Mouse (Mus musculus): Measurements from ENCODE around the gene Mink1. TPM values are rescaled to one million over a fixed set of nuclear protein-coding genes. Genes with fewer than 3 reads are reported as not detected.

Mink1 gene
- polyA plus RNA-seq, 1 experiment from 2014 or later = 10.4 TPM

- Histone ChIP-seq H3K9ac (ENCODE audit: low read length) (peak overlapping the region; percentile 74), H3K4me1 (ENCODE audit: control insufficient read depth, insufficient read depth, low read length) (peaks cover 30% of the 10 kb centered on the region), H3K4me2 (ENCODE audit: low read length) (peak overlapping the region; percentile 99), H3K27me3 (replicated peaks; ENCODE audit: control insufficient read depth, insufficient read depth, low read length) (no peaks in the 10 kb centered on the region), H3K36me3 (ENCODE audit: control insufficient read depth, insufficient read depth, low read length) (peaks cover 62% of the 10 kb centered on the region), H3K4me3 (ENCODE audit: low read depth, low read length) (peak overlapping the region; percentile 61), H3K27ac (ENCODE audit: low read depth, low read length) (no peak overlapping the region), H3K9me3 (replicated peaks; ENCODE audit: control insufficient read depth, low read length) (no peaks in the 10 kb centered on the region)
- 89% methylated on average over 4 of the region's 4 CpGs for WGBS
- DNase-seq (ENCODE audit: low spot score) = no peak
- no peak for ATAC-seq
These were observed 85.8 kb downstream of the Mink1 start for GRCm38 (mm10) chr11:70648512-70648911.

- H3K4me3 ChIP-seq (ENCODE audit: low read depth, low read length) = no peak overlapping the region
- DNase-seq (ENCODE audit: low spot score) (no peak), ATAC-seq (no peak)
- peaks cover 30% of the 10 kb centered on the region for H3K4me1 ChIP-seq (ENCODE audit: control insufficient read depth, insufficient read depth, low read length)
- no peak overlapping the region for H3K9ac ChIP-seq (ENCODE audit: low read length)
- 92% methylated on average over 8 of the region's 8 CpGs for WGBS
- H3K36me3 ChIP-seq (ENCODE audit: control insufficient read depth, insufficient read depth, low read length) = peaks cover 61% of the 10 kb centered on the region
- H3K27ac ChIP-seq (ENCODE audit: low read depth, low read length) = no peak overlapping the region
- no peaks in the 10 kb centered on the region for H3K27me3 ChIP-seq (replicated peaks; ENCODE audit: control insufficient read depth, insufficient read depth, low read length)
- peak overlapping the region; percentile 99; the same call in 1 of the 2 replicates for H3K4me2 ChIP-seq (ENCODE audit: low read length)
- H3K9me3 ChIP-seq (replicated peaks; ENCODE audit: control insufficient read depth, low read length) = no peaks in the 10 kb centered on the region
These were observed 86.6 kb downstream of the Mink1 start for GRCm38 (mm10) chr11:70649185-70649734.

GRCm38 (mm10) chr11:70650322-70651175 lies 87.9 kb downstream of the Mink1 start:
- Histone ChIP-seq H3K36me3 (ENCODE audit: control insufficient read depth, insufficient read depth, low read length) (peaks cover 48% of the 10 kb centered on the region), H3K4me3 (ENCODE audit: low read depth, low read length) (no peak overlapping the region), H3K4me1 (ENCODE audit: control insufficient read depth, insufficient read depth, low read length) (peaks cover 32% of the 10 kb centered on the region), H3K27me3 (replicated peaks; ENCODE audit: control insufficient read depth, insufficient read depth, low read length) (no peaks in the 10 kb centered on the region), H3K9ac (ENCODE audit: low read length) (no peak overlapping the region), H3K27ac (ENCODE audit: low read depth, low read length) (no peak overlapping the region), H3K9me3 (replicated peaks; ENCODE audit: control insufficient read depth, low read length) (no peaks in the 10 kb centered on the region), H3K4me2 (ENCODE audit: low read length) (no peak overlapping the region)
- ATAC-seq = no peak
- no peak for DNase-seq (ENCODE audit: low spot score)
- WGBS = 84% methylated on average over 12 of the region's 12 CpGs

GRCm38 (mm10) chr11:70651391-70651790 lies 88.7 kb downstream of the Mink1 start:
- 70% methylated on average over 2 of the region's 2 CpGs for WGBS

GRCm38 (mm10) chr11:70652029-70652883 lies 89.6 kb downstream of the Mink1 start:
- no peaks in the 10 kb centered on the region for H3K27me3 ChIP-seq (replicated peaks; ENCODE audit: control insufficient read depth, insufficient read depth, low read length)
- no peak for DNase-seq (ENCODE audit: low spot score)
- no peak overlapping the region for H3K27ac ChIP-seq (ENCODE audit: low read depth, low read length)
- no peak for ATAC-seq
- peak overlapping the region; percentile 91 for H3K4me2 ChIP-seq (ENCODE audit: low read length)
- peaks cover 47% of the 10 kb centered on the region for H3K36me3 ChIP-seq (ENCODE audit: control insufficient read depth, insufficient read depth, low read length)
- peak overlapping the region; percentile 100 for H3K4me3 ChIP-seq (ENCODE audit: low read depth, low read length)
- H3K9ac ChIP-seq (ENCODE audit: low read length) = peak overlapping the region; percentile 37
- H3K4me1 ChIP-seq (ENCODE audit: control insufficient read depth, insufficient read depth, low read length) = peaks cover 34% of the 10 kb centered on the region
- 78% methylated on average over 12 of the region's 12 CpGs for WGBS
- no peaks in the 10 kb centered on the region for H3K9me3 ChIP-seq (replicated peaks; ENCODE audit: control insufficient read depth, low read length)

More at GRCm38 (mm10) chr11:70651391-70651790, 88.7 kb downstream of the Mink1 start:
- H3K4me3 ChIP-seq (ENCODE audit: low read depth, low read length) = no peak overlapping the region
- no peaks in the 10 kb centered on the region for H3K27me3 ChIP-seq (replicated peaks; ENCODE audit: control insufficient read depth, insufficient read depth, low read length)
- H3K4me1 ChIP-seq (ENCODE audit: control insufficient read depth, insufficient read depth, low read length) = peaks cover 32% of the 10 kb centered on the region
- H3K9ac ChIP-seq (ENCODE audit: low read length) = no peak overlapping the region
- H3K4me2 ChIP-seq (ENCODE audit: low read length) = no peak overlapping the region
- peaks cover 47% of the 10 kb centered on the region for H3K36me3 ChIP-seq (ENCODE audit: control insufficient read depth, insufficient read depth, low read length)
- no peak overlapping the region for H3K27ac ChIP-seq (ENCODE audit: low read depth, low read length)
- DNase-seq (ENCODE audit: low spot score) (no peak), ATAC-seq (no peak)
- no peaks in the 10 kb centered on the region for H3K9me3 ChIP-seq (replicated peaks; ENCODE audit: control insufficient read depth, low read length)

- Histone ChIP-seq H3K36me3 (ENCODE audit: control insufficient read depth, insufficient read depth, low read length) (peaks cover 47% of the 10 kb centered on the region), H3K27ac (ENCODE audit: low read depth, low read length) (peak overlapping the region; percentile 95), H3K27me3 (replicated peaks; ENCODE audit: control insufficient read depth, insufficient read depth, low read length) (no peaks in the 10 kb centered on the region), H3K4me3 (ENCODE audit: low read depth, low read length) (peak overlapping the region; percentile 100), H3K4me2 (ENCODE audit: low read length) (peak overlapping the region; percentile 91), H3K4me1 (ENCODE audit: control insufficient read depth, insufficient read depth, low read length) (peaks cover 32% of the 10 kb centered on the region), H3K9ac (ENCODE audit: low read length) (peak overlapping the region; percentile 97), H3K9me3 (replicated peaks; ENCODE audit: control insufficient read depth, low read length) (no peaks in the 10 kb centered on the region)
- ATAC-seq = no peak
- DNase-seq (ENCODE audit: low spot score) = no peak
- WGBS = 60% methylated on average over 6 of the region's 6 CpGs
These were observed 90.2 kb downstream of the Mink1 start for GRCm38 (mm10) chr11:70652884-70653344.

- peak overlapping the region; percentile 91 for H3K4me2 ChIP-seq (ENCODE audit: low read length)
- no peaks in the 10 kb centered on the region for H3K27me3 ChIP-seq (replicated peaks; ENCODE audit: control insufficient read depth, insufficient read depth, low read length)
- DNase-seq (ENCODE audit: low spot score) (peak; percentile 70), ATAC-seq (peak; percentile 70)
- peaks cover 26% of the 10 kb centered on the region for H3K4me1 ChIP-seq (ENCODE audit: control insufficient read depth, insufficient read depth, low read length)
- H3K9ac ChIP-seq (ENCODE audit: low read length) = peak overlapping the region; percentile 97
- no peaks in the 10 kb centered on the region for H3K9me3 ChIP-seq (replicated peaks; ENCODE audit: control insufficient read depth, low read length)
- H3K27ac ChIP-seq (ENCODE audit: low read depth, low read length) = peak overlapping the region; percentile 95
- peaks cover 43% of the 10 kb centered on the region for H3K36me3 ChIP-seq (ENCODE audit: control insufficient read depth, insufficient read depth, low read length)
- H3K4me3 ChIP-seq (ENCODE audit: low read depth, low read length) = peak overlapping the region; percentile 100
- 1% methylated on average over 58 of the region's 63 CpGs for WGBS
These were observed 90.9 kb downstream of the Mink1 start for GRCm38 (mm10) chr11:70653345-70654197.

Measured in forebrain, embryonic 14.5 days (tissue).